Mouse (Mus musculus) right cerebral cortex, postnatal 10 days (tissue): ENCODE results near the gene Gm37419.

ENCODE experiments used
- DNase-seq, 2 experiments: peaks; one replicate each; pipeline ENCODE4 v3.0.0; 2021; ENCODE audit warnings: low spot score in 2 of 2

Gm37419 gene

GRCm38 (mm10) chr16:23979446-23979845 lies 8.8 kb upstream of the Gm37419 start:
- no peak for DNase-seq

DNA sequence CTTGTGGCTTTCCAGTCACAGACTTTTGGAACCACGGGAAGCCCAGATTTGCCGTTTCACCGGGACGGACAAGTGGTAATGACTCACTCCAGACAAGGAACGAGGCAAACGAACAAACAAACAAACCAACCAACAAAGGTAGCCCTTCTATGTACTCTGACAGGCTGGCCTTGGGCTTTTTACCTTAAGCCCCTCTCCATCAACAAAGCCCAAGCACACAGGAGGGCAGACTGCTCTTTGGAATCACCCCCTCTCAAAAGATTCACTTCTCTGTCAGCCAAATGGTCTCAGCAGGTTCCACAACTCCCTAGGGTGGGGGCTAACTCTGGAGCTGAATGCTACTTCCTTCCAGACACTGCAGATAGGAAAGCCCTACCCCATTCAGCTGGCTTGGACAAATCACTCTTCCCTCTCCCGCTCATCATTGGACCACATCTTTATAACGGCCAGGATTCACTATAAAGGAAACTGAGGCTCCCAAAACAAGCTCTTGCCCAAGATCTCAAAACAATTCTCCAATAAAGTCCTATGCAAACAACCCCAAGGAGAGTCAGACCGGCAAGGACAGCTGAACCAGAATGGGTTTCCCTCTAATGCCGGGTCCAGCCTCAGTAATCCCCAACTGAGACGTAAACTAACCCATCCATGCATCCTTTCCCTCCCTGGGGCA lies 7.9 kb upstream of the Gm37419 start:
- peak in 1 of 2 experiments; percentile 20 for DNase-seq

DNA sequence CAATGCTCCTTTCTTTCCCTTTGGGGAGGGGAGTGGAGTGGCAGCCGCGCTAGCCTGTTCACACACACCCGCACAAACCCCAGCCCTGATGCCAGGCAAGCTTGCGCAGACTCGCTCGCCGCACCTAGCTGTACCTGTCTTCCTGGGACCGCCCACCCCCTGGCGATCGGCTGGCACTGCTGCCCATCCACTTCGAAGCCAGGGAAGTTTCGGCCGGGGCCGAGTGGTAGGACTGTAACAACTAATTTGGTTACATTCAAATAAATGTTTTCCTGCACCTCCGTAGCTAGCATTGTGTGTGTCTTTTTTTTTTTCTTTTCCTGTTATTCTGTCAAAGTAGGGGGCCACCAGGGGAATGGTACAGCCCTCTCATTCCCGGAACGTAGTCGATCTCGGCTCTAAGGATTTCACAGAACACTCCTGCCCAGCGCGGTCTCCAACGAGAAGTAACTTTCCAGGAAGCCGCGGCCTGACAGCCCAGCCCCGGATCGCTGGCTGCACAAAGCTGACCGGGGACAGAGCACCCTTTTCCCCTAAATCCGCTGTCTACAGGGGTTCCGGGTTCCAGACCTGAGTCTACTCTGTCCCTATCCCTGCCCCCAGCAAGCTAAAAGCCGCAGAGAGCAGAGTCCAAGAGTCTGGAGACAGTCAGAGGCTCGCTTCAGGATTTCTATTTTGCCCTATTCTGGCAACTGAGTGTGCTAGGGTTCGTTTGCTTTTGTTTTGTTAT lies 7.1 kb upstream of the Gm37419 start:
- peak in 1 of 2 experiments; percentile 51 for DNase-seq

GRCm38 (mm10) chr16:23981925-23982851 lies 6.1 kb upstream of the Gm37419 start:
- peak; percentile 82 to 83 for DNase-seq

DNA sequence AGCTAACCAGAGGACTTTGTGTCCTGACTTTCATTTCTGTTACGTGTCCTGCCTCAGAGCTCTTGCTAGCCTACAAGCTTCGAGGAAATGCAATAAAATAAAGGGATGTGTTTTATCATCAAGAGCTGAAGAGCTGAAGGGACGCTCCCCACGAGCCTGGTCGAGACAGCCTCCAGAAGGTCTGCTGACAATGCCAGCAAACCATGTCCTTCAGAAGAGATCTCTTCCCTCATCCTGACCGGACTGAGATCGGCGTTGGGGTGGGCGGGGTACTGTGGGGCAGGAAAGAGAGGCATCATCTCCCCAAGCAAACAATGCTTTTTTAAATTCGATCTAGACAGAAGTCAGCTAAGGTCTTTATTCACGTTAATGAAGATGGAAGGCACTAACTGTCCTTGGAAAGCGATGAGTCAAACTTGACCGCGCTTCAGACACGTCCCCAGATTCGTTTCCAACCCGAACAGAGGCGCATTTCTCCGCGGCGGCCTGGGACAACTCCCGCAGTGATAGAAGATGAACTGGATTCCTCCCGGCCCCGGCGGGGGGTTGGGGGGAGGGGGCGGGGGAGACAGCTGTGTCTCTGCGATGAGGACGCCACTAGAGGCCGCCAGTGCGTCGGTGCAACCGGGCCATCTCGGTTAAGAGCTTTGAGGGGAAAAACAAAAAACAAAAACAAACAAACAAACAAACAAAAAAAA lies 5.2 kb upstream of the Gm37419 start:
- DNase-seq, result peak; percentile 86 to 89

GRCm38 (mm10) chr16:23984183-23984582 lies 4.1 kb upstream of the Gm37419 start:
- DNase-seq, result peak; percentile 90 to 93

- DNase-seq, result peak; percentile 73
Measured at GRCm38 (mm10) chr16:23984760-23985466, 3.4 kb upstream of the Gm37419 start.

GRCm38 (mm10) chr16:23985467-23985861 lies 2.8 kb upstream of the Gm37419 start:
- DNase-seq, result no peak

GRCm38 (mm10) chr16:23986176-23986575 lies 2.1 kb upstream of the Gm37419 start:
- no peak for DNase-seq

- DNase-seq, result no peak
Measured at GRCm38 (mm10) chr16:23986871-23987270, 1.4 kb upstream of the Gm37419 start.

DNA sequence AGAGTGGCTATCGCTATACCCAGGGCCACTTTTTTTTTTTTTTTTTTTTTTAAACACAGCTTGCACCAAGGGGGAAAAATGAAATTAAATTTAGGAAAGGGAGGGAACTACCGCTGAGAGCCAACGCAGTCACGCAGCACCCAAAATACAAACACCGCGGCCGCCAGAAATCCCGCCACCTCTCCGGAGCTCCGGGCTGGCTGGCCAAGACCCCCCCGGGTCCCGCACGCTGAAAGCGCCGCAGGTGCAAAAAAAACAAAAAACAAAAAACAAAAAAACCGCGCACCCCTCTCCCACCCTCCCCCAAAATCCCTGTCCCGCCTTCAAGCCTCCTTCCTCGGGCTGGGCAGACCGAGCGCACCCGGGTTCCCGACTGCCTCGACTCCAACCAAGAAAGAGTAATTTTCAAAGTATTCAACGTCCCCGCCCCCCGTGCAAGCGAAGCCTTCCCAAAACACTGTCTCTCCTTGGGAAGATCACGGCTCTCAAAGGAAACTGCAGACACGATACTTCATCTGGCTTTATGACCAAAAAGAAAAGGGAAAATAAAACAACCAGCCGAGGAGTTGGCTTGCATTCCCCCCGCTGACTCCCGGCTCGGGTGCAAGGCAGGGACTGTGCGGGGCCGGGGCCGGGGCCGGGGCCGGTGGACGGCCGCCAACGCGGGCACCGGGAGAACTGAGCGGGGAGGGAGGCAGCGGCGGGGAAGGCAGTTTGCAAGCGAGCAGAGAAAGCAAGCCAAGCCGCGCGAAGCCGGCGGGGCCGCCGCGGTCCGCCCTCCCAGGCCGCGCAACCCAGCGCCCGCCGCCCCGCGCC lies 733 bp upstream of the Gm37419 start:
- peak; percentile 54 to 64 for DNase-seq

DNA sequence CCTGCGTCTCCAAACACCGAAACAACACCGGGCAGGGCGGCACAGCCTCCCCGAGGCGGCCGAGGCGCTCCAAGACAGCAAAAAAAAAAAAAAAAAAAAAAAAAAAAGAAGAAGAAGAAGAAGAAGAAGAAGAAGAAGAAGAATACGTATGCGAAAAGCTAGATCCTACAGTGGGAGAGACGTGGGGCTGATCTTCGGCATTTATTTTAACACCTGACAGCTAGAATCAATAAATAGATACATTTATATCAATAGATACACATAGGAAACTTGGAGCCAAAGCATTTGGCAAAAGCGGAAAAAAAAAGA lies 171 bp upstream of the Gm37419 start:
- no peak for DNase-seq

GRCm38 (mm10) chr16:23989209-23990160 lies 1.2 kb downstream of the Gm37419 start:
- peak; percentile 65 to 72 for DNase-seq

DNA sequence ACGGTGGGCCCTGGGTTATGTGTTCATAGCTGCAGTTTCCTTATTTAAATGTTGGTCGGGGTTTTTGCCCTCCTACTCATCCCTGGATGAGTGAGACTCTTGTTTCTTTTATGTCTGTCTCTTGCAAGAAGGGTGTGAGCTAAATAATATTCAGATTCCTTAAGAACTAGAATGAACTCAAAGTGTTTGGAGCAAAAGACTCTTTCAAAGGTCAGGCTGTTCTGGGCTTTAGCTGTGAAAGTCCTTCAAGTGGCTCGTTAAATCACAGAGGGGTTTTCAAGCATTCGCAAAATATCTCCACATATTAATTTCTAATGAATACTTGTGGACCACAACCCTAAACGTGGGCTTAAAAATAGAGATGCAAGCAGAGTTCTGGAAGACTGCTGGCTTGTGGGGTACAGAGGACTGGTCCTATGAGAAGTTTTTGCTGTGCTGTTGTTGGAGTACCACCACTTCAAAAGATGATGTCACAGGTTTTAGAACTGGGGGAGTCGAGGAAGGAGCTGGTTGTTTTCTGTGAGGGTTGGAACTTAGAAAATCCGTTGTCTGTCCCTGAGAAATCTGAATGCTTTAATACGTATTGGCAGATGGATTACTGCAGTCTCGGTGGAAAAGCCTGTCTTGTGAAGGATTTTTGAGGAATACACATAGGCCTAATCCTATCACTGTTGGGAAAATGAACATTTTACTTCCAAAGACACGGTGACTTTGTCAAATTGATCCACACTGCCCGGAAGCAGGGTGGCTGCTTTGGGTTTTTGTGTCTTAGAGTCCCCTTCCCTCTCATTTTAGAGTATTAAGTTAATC lies 2.1 kb downstream of the Gm37419 start:
- no peak for DNase-seq

- peak; percentile 88 to 94 for DNase-seq
Measured at GRCm38 (mm10) chr16:23991170-23991569, 2.9 kb downstream of the Gm37419 start.

DNA sequence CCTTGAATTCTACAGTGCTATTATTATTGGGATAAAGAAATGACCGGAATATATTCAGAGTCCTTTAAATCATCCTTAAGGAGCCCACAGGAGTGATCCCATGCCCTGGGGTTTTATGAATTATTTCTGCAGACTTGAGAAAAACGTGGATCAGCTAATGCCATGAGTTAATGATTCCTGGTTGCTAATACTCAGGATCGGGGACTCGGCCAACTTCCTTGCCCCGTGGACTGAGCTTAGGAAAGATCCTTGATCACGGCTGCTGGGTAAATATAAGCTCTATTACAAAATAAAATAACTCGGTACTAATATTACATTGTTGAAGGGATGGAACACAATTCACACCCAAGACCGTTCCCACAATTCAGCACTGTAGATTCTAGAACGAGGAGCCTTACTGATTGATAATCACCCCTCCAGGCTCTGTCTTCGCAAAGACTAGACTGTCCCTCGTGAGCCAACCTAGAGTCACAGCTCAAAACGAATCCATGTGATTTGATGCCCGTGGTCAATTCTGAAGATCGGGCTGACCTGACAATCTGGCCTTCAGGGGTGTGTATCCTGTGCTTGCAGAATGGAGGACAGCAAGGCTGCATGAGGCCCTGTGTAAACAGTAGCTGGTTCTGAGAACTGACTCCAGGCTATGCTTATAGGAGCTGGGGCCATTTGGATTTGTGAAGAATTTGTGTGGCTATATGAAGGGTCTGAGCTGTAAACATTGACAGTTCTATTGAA lies 3.7 kb downstream of the Gm37419 start:
- DNase-seq, result no peak
